Mouse (Mus musculus) lung, postnatal 0 days (tissue): ENCODE measurements around the gene Olfr133.

ENCODE experiments used
- CTCF ChIP-seq: IDR thresholded peaks from 2 replicates; pipeline ENCODE4 v1.5.1; 2016; ENCODE audit warnings: antibody characterized with exemption, mild to moderate bottlenecking
- EP300 ChIP-seq: IDR thresholded peaks from 2 replicates; pipeline ENCODE4 v1.6.1; 2016; ENCODE audit warnings: antibody characterized with exemption, mild to moderate bottlenecking, control low read depth

DNA sequence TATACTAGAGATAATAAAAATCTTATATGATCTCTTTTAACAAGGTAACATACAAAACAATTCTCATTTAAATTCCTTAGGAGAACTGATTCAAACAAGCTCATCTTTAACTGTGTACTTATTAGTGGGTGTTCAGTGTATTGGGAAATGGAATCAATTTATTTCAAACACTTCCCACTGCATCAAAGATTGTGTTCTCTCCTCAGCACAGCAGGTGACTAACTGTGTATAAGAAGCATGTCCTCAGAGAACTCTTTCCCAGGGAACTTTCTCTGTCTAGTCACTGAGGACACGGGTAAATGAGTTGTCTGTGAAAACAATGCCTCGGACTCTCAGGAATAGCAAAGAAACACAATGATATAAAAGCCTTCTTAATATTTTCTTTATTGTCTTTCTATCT, at the start of gene Olfr133:
- no peak for TF ChIP-seq CTCF
- no peak for TF ChIP-seq EP300
